Mouse (Mus musculus): Measurements from ENCODE around the gene Zfp13. TPM values are rescaled to one million over a fixed set of nuclear protein-coding genes. Genes with fewer than 3 reads are reported as not detected.

Gene Zfp13
- polyA plus RNA-seq, 1 experiment from 2014 or later: 10.5 TPM

DNA sequence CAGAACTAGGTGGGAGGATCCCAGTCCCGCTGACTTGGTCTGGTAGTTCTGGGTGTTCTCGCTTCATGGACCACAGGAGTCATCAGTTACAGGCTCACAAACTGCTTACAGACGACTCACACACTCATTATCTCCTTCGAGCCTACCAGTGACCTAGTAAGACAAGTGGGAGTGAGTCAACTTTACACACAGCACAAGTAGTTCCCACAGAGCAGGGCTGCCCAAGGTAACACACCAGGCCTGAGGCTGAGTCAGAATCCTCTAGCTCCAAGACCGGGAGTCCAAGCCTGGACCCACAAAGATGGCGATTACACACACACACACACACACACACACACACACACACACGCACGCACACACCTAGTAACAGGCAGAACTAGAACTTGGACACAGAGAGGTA, 14.5 kb downstream of the Zfp13 start:
- ATAC-seq: 0 out of 2 replicates have a peak, but pooled peaks have one; percentile 11
- H3K9me3 ChIP-seq: no peaks in the 10 kb centered on the region
- peak overlapping the region; percentile 54 for H3K4me3 ChIP-seq (replicated peaks)
- peak overlapping the region; percentile 70; the same call in 1 of the 2 replicates for H3K9ac ChIP-seq
- H3K36me3 ChIP-seq: peaks cover 11% of the 10 kb centered on the region; the same call in 1 of the 2 replicates
- H3K4me1 ChIP-seq (replicated peaks): peaks cover 14% of the 10 kb centered on the region
- H3K4me2 ChIP-seq (replicated peaks): peak overlapping the region; percentile 85
- WGBS: 82% methylated on average over 8 of the region's 8 CpGs
- no peaks in the 10 kb centered on the region for H3K27me3 ChIP-seq (replicated peaks)
- no peak overlapping the region for H3K27ac ChIP-seq

GRCm38 (mm10) chr17:23575951-23576552, 23.2 kb downstream of the Zfp13 start:
- Histone ChIP-seq H3K4me3 (replicated peaks) (no peak overlapping the region), H3K27ac (no peak overlapping the region), H3K4me2 (replicated peaks) (no peak overlapping the region), H3K9me3 (no peaks in the 10 kb centered on the region; the same call in 1 of the 2 replicates), H3K4me1 (replicated peaks) (no peaks in the 10 kb centered on the region), H3K27me3 (replicated peaks) (no peaks in the 10 kb centered on the region), H3K36me3 (peaks cover 46% of the 10 kb centered on the region), H3K9ac (no peak overlapping the region)
- no peak for ATAC-seq
- 96% methylated on average over 38 of the region's 38 CpGs for WGBS

DNA sequence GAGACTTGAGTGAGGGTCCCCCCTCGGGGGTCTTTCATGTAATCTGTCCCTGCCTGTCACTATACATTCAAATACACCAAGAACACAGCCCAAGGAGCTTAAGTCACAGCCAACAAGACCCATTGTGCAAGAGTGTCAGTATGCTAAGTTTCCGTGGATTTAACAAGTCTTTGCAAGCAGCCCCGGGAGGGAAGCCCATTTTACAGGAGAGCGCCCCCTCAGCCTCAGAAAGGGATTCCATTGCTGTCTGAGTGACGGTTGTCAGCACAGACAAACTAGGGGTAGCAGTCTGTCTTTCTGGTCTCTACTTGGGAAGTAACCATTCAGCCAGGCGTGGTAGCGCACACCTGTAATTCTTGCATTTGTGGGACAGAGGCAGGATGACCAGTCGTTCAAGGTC, 25.2 kb downstream of the Zfp13 start:
- Histone ChIP-seq H3K27ac (no peak overlapping the region), H3K4me1 (replicated peaks) (no peaks in the 10 kb centered on the region), H3K27me3 (replicated peaks) (no peaks in the 10 kb centered on the region), H3K4me3 (replicated peaks) (no peak overlapping the region), H3K36me3 (peaks cover 33% of the 10 kb centered on the region), H3K9ac (no peak overlapping the region), H3K9me3 (no peaks in the 10 kb centered on the region; the same call in 1 of the 2 replicates), H3K4me2 (replicated peaks) (no peak overlapping the region)
- ATAC-seq: no peak
- 91% methylated on average over 8 of the region's 8 CpGs for WGBS

DNA sequence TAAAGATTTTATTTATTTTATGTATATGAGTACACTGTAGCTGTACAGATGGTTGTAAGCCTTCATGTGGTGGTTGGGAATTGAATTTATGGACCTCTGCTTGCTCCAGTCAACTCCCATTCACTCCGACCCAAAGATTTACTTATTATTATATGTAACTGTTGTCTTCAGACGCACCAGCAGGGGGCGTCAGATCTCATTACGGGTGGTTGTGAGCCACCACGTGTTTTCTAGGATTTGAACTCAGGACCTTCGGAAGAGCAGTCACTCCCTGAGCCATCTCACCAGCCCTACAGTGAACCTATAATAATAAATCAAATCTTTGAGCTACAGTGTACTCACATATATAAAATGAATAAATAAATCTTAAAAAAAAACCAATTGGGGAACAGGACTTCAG, 27.2 kb downstream of the Zfp13 start:
- 82% methylated on average over 6 of the region's 6 CpGs for WGBS
- Histone ChIP-seq H3K4me3 (replicated peaks) (no peak overlapping the region), H3K27me3 (replicated peaks) (no peaks in the 10 kb centered on the region), H3K27ac (no peak overlapping the region), H3K9ac (no peak overlapping the region), H3K4me1 (replicated peaks) (no peaks in the 10 kb centered on the region), H3K4me2 (replicated peaks) (no peak overlapping the region), H3K36me3 (peaks cover 29% of the 10 kb centered on the region), H3K9me3 (no peaks in the 10 kb centered on the region; the same call in 1 of the 2 replicates)
- no peak for ATAC-seq

DNA sequence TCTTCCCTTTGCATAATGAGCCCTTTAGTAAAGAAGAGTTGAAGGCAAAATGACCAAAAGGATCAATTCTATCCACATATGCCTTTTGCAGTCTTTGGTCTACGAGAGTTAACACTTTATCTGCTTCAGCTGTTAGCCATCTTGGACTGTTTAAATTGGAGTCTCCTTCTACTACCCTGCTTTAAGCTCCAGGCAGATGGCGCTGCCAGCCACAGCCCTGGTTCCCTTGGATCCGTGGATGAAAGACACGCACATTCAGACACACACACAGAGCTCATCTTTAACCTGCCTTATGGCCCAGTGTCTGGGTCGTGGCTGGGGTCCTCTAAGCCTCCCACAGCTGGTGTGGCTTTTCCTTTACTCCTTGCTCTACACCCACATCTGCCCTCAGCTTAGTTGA, 28.2 kb downstream of the Zfp13 start:
- peaks cover 19% of the 10 kb centered on the region for H3K36me3 ChIP-seq
- H3K27ac ChIP-seq: no peak overlapping the region
- no peaks in the 10 kb centered on the region for H3K4me1 ChIP-seq (replicated peaks)
- H3K9me3 ChIP-seq: no peaks in the 10 kb centered on the region; the same call in 1 of the 2 replicates
- H3K4me2 ChIP-seq (replicated peaks): no peak overlapping the region
- H3K27me3 ChIP-seq (replicated peaks): no peaks in the 10 kb centered on the region
- H3K9ac ChIP-seq: no peak overlapping the region
- ATAC-seq: no peak
- H3K4me3 ChIP-seq (replicated peaks): no peak overlapping the region
- 15% methylated on average over 5 of the region's 5 CpGs for WGBS

- H3K27me3 ChIP-seq (replicated peaks): no peaks in the 10 kb centered on the region
- no peak overlapping the region for H3K27ac ChIP-seq
- no peak overlapping the region for H3K4me3 ChIP-seq (replicated peaks)
- no peak for ATAC-seq
- H3K9me3 ChIP-seq: no peaks in the 10 kb centered on the region
- no peak overlapping the region for H3K9ac ChIP-seq
- no peak overlapping the region for H3K4me2 ChIP-seq (replicated peaks)
- no peaks in the 10 kb centered on the region; the same call in 1 of the 2 replicates for H3K4me1 ChIP-seq (replicated peaks)
- peaks cover 10% of the 10 kb centered on the region; the same call in 1 of the 2 replicates for H3K36me3 ChIP-seq
- WGBS: 37% methylated on average over 6 of the region's 6 CpGs
Measured at GRCm38 (mm10) chr17:23570017-23570416, 29.3 kb downstream of the Zfp13 start.

DNA sequence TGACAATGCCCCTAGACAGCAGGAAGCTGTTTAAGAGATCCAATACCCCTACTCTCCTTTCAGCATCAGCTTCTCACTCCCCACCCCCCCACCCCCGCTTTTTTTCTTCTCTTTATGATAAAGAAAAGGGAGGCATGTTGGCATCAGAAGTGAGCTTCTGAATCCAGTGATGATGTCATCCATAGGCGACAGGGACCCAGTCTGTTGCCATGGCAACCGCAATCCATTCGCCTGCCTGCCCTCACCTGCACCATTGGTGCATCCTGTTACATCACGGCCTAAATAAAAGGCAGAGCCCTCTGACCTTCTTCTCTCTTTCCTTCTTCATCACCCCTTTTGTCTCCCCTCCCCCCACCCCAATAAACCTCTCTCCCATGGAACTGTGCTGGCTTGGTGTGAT, 30.9 kb downstream of the Zfp13 start:
- Histone ChIP-seq H3K9me3 (no peaks in the 10 kb centered on the region), H3K27ac (no peak overlapping the region), H3K4me1 (replicated peaks) (peaks cover 4% of the 10 kb centered on the region), H3K4me2 (replicated peaks) (no peak overlapping the region), H3K4me3 (replicated peaks) (no peak overlapping the region), H3K27me3 (replicated peaks) (no peaks in the 10 kb centered on the region), H3K9ac (no peak overlapping the region), H3K36me3 (no peaks in the 10 kb centered on the region)
- ATAC-seq: no peak
- 39% methylated on average over 5 of the region's 5 CpGs for WGBS

GRCm38 (mm10) chr17:23566787-23567186, 32.5 kb downstream of the Zfp13 start:
- H3K27ac ChIP-seq: no peak overlapping the region
- WGBS: 53% methylated on average over 5 of the region's 5 CpGs
- H3K4me1 ChIP-seq (replicated peaks): peaks cover 4% of the 10 kb centered on the region
- ATAC-seq: no peak
- H3K9ac ChIP-seq: no peak overlapping the region
- no peak overlapping the region for H3K4me2 ChIP-seq (replicated peaks)
- H3K9me3 ChIP-seq: no peaks in the 10 kb centered on the region
- no peak overlapping the region for H3K4me3 ChIP-seq (replicated peaks)
- no peaks in the 10 kb centered on the region for H3K36me3 ChIP-seq
- no peaks in the 10 kb centered on the region for H3K27me3 ChIP-seq (replicated peaks)

GRCm38 (mm10) chr17:23564368-23564715, 34.9 kb downstream of the Zfp13 start:
- Histone ChIP-seq H3K36me3 (peaks cover 6% of the 10 kb centered on the region; the same call in 1 of the 2 replicates), H3K27me3 (replicated peaks) (no peaks in the 10 kb centered on the region), H3K27ac (peak overlapping the region; percentile 97), H3K9ac (peak overlapping the region; percentile 70), H3K4me1 (replicated peaks) (peaks cover 4% of the 10 kb centered on the region), H3K9me3 (no peaks in the 10 kb centered on the region), H3K4me3 (replicated peaks) (peak overlapping the region; percentile 80), H3K4me2 (replicated peaks) (peak overlapping the region; percentile 75)
- WGBS: under 1% methylated on average over 8 of the region's 8 CpGs
- ATAC-seq: peak; percentile 89

GRCm38 (mm10) chr17:23563595-23564367, 35.5 kb downstream of the Zfp13 start, which contains the start of gene Zfp213:
Zfp213 (minus strand) TSS chr17:23564238.
- H3K9me3 ChIP-seq: no peaks in the 10 kb centered on the region
- WGBS: 1% methylated on average over 59 of the region's 59 CpGs
- peaks cover 4% of the 10 kb centered on the region for H3K4me1 ChIP-seq (replicated peaks)
- H3K4me3 ChIP-seq (replicated peaks): peak within 1 kb of the TSS; percentile 80
- peak within 1 kb of the TSS; percentile 97 for H3K27ac ChIP-seq
- H3K4me2 ChIP-seq (replicated peaks): peak within 1 kb of the TSS; percentile 75
- H3K27me3 ChIP-seq (replicated peaks): no peaks in the 10 kb centered on the region
- peak; percentile 99 for ATAC-seq
- H3K36me3 ChIP-seq: peaks cover 6% of the 10 kb centered on the region; the same call in 1 of the 2 replicates
- H3K9ac ChIP-seq: peak within 1 kb of the TSS; percentile 98

GRCm38 (mm10) chr17:23559767-23560166, 39.5 kb downstream of the Zfp13 start:
- H3K36me3 ChIP-seq: peaks cover 22% of the 10 kb centered on the region
- 54% methylated on average over 11 of the region's 11 CpGs for WGBS
- ATAC-seq: no peak

GRCm38 (mm10) chr17:23555243-23555916, 43.9 kb downstream of the Zfp13 start:
- Histone ChIP-seq H3K9me3 (no peaks in the 10 kb centered on the region), H3K27me3 (replicated peaks) (no peaks in the 10 kb centered on the region), H3K9ac (no peak overlapping the region), H3K4me1 (replicated peaks) (peaks cover 14% of the 10 kb centered on the region), H3K27ac (peak overlapping the region; percentile 42), H3K4me3 (replicated peaks) (no peak overlapping the region), H3K4me2 (replicated peaks) (0 out of 2 replicates have a peak overlapping the region, but pooled peaks have one; percentile 28), H3K36me3 (peaks cover 20% of the 10 kb centered on the region)
- ATAC-seq: peak; percentile 59
- WGBS: 69% methylated on average over 7 of the region's 7 CpGs

More at GRCm38 (mm10) chr17:23559767-23560166, 39.5 kb downstream of the Zfp13 start:
- Histone ChIP-seq H3K27me3 (replicated peaks) (no peaks in the 10 kb centered on the region), H3K4me1 (replicated peaks) (peaks cover 8% of the 10 kb centered on the region), H3K27ac (no peak overlapping the region), H3K9ac (no peak overlapping the region), H3K4me3 (replicated peaks) (no peak overlapping the region), H3K4me2 (replicated peaks) (no peak overlapping the region), H3K9me3 (no peaks in the 10 kb centered on the region)
